Mouse (Mus musculus) ES-CJ7 (cell line): Measurements from ENCODE around the gene Myo1b.
"Not testable (repeated sequence)": the region's sequence is repeated elsewhere in the genome, so short reads cannot be mapped to it uniquely, and the experiment has no call there.

Source experiments
- DNase-seq: peaks from one replicate; pipeline ENCODE4 v3.0.0; 2011; ENCODE audit warnings: low read depth, low spot score

Gene Myo1b

DNA sequence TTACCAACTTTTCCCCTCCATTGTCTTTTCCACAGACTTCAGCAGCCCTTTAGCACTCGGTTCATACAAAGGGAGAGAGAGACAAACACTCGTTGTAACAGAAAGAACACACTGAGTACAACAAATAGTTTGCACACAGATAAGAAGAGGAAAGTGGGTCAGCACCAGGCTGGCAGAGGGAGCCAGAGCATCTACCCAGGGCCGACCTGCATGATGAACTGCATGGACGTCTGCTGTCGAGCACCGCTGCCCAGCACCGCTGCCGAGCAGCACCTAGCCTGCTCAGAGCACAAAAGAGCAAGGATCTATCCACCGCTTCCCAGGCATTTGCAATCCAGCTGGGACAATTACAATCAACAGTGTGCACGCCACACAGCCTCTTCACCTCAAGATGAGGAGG lies 19.9 kb downstream of the Myo1b start:
- no peak for DNase-seq

DNA sequence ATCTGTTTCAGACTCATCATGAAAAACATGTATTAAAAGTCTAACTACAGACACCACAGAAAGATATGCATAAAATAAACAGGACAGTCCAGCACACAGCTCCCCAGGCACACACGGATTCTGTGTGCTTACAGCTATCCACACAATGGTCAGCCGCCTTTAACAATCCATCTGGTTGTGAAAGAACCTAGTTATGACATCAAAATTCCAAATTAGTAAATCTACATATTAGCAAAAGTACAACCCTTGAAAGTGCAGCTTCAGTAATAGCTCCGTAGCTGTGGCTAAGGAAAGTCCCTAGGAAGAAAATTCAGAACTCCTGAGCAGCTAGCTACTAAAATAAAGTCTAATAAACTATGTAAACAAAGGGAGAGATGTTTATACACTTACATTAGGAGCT lies 21.1 kb downstream of the Myo1b start:
- DNase-seq: no peak

DNA sequence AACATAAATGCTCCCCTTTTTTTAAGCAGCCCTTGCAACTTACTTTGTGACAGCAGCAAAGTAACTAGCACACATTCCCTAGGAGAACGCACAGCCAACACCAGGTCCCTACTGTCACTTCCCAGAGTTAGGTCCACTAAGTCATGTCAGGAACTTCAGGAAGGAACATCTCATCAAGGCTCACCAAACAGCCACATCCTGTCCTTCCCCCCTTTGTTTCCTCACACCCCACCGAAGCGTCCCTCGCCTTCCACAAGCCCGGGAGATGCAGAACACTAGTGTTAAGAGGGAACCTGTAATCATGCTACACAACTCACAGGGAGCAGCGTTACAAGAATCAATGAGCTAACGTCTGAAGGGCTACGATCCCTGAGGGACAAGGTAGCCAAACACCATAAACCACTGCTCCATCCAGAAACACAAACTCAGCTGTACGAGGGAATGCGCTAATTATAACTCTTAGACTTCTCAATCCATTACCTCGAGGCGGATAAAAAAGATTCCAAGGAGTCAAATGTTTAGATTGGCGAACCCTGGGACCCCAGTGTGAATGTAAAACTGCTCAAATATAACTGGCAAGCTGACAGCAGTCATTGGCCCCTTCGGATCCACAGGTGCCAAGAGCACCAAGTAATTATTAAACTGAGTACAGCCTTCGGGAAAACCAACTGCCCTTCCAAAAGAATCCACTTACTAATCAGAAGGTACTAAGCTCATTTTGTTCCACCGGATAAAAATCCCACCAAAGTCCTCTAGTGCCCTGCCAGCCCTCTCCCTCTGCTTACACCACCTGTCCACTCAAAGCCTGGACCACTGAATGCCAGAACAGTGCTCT lies 22.1 kb downstream of the Myo1b start:
- DNase-seq: no peak

DNA sequence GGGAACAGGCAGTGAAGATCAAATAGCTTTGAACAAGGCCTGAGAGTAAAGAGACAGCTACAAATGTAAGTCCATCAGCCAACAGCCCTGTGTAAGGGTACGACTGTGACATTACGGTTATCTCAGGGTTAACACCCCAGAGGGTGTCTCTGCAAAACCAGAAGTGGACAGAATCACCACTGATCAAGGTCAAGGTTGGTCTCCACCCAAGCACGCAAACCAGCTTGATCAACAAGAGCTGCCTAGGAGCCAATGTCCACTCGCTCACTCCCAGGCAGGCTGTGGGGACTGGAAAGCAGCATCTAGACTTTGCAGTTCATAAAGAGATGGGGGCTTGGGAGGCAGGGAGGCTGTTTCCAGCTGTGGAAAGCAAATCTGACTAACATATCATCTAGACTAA lies 23.9 kb downstream of the Myo1b start:
- DNase-seq: no peak

DNA sequence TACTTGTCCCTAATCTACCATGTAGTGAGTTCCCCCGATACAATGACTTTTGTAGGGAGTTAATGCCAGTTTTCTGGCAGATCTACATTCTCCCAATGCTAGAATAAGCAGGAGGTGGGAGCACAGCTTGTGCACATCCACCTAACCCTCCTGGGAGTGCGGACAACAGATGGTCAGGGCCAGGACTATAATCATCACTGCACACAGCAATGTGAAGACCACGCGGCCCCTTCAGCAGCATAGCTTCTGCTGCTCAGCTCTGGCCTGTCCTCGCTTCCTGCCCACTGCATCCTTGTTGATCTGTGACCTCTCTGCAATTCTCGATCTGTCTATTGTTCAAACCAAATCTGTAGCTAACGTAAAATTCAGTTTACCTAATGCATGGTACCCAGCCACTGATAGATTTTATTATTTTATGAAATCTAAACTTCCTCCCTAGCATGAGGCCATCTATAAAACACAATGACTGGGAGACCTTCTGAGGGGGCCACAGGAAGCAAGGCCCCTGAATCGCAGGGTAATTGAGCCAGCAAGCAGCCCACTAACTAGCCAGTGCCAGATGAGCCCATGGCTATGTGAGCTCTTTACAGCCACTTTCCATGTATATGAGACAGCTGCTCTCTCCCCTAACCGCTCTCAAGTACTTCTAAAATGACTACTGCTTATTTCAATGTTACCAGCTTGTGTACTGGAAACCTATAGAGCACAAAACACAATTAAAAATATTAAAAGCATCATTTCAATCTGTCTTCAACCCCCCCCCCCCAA lies 27.6 kb downstream of the Myo1b start:
- no peak for DNase-seq

DNA sequence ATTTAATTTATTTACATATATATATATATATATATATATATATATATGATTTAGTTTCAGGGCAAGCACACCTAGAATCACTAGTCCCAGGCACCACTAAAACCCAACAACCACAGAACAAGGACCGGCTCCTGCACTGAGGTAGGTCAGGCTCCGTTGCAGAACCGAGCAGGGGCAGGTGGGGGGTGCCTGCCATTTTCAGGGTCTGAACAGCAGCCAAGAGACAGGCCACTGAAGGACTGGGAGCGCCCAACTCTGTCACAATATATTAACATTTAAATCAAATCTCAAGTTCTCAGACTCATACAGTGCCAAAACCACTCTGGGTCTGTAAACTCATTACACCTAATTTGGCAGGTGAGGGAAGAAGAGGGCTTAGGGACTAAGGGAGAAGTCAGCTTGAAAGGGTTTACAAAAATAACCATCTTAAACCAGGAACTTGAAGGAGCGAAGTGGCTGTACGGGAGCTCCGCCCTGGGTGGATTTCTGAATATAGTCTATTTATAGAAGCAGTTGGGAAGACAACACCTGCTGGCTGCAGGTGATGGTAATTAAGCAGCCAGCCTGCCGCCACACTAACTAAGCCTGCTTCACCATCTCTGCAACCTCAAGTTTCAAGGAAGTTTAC lies 30.4 kb downstream of the Myo1b start:
- no peak for DNase-seq

DNA sequence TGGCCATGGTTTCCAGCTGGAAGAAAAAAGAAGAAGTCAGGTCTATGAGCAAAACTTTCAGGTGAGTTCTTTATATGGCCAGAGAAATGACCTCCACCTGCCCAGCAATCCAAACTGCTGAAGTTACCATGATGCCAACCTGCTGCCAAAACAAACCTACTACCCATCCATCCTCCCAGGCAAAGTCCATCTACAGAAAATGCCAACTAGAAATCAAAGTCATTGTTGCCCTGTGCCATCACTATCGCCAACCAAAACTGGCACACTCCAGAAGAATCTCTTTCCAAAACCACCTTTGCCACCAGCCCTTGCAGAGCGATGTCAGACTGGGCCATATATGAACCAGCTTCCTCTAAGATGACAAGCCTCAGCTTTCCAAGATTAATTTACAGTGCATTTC lies 32.7 kb downstream of the Myo1b start:
- DNase-seq: no peak

DNA sequence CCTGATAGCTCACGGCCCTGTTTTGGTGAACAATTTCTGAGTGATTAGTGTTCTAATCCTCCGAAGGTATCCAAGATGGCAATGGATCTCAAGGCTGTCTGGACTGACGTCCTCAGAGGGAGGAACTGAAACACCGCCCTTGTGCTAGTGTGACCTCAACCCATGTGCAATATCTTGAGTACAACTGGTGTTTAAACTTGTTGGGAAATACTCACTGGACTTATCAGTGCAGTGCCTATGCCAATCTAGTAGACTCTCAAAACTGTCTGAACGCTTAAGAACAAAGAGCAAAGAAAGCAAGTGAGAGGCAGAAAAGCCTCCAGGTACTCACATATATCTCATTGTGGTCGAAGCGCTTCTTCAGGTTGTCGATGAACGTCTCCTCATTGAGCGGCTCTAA lies 33.1 kb downstream of the Myo1b start:
- DNase-seq: no peak

DNA sequence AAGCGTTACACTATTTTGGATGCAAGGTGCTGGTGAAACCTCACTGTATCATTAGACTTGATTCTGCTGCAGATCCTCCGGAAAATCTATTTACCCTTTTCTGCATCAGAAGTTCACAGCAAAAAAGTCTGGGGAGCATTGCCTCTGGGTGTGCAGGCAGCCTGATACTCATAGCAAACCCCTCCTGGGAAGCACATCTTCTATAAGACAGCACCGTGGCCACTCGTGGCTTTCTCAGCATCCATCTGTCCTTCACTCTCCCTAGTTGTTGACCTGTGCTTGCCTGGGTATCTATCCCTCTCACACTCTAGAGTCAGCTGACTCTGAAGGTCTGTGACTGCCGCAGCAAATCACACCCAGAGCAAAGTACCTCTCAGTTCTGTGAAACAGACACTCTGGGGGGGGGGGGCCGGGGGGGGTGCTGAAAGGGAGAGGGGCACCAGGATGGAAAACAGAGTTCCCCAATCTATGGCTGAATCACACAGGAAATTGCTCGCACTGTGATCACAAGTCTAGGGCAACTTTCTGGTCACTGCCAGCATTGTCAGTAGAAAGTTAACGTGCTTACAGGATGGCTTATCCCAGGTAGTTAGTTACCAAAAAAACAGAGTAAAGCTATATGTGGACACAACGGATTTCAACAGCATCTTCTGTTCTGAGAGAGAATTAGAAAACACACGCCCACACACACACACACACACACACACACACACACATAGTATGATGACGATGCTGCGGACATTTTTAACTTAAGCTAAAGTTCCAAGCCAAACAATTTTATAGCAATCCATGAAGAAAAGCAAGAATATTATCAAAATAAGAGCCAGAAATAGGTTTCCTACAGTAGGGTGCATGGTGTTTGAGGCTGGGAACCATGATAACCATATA lies 35.7 kb downstream of the Myo1b start:
- no peak for DNase-seq

DNA sequence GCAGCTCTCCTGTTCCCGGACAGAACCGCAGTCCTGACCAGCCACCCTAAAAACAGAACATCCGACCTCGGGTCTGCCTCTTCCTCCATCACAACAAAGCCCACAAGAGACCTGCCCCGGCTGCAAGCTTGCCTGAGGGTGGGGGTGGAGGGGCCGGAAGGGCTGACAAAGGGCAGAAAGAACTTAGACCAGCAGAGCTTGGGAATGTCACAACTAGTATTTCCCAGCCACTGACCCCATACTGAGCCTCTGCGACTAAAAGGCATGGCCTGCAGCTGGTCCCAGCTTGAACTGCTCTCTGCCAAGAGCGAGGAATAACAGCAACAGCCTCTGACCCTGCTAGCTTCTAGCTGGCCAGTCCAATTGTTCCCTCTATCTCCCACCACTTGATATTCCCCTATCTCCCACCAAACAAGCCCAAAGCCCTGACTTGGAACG lies 36.5 kb downstream of the Myo1b start:
- DNase-seq: peak; percentile 80

DNA sequence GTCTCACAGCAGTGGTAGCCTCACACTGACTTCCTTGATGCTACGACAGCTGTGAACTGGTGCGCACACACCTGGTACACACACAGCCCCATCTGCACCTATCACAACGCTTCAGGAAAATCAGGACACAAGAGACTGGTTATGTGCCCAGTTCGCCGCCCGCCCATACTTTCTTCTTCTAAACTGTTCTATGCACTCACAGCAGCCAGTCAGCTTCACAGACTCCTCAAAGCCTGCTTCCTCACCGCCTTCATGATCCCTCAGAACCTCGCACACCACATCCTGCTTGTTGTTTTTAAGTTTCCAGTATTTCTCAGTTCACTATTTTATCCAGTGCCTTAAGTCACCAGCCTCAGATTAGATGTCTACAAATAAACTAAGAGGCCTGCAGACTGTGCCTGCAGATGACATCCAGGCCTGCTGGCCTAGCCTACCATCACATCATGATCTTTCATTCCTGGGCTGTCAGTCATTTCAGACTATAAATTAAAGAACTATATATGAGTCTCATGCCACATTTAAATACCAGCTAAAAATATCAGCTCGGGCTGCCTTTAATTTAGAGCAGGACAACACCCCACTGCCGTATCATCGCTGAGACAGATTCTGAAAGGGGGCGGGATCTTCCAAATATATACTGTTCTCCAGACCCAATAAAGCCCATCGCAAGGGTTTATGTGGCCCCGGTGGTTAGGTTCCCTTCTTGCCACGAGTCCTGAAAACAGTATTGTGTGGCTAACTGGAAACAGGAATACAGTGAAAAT lies 40.2 kb downstream of the Myo1b start:
- no peak for DNase-seq

DNA sequence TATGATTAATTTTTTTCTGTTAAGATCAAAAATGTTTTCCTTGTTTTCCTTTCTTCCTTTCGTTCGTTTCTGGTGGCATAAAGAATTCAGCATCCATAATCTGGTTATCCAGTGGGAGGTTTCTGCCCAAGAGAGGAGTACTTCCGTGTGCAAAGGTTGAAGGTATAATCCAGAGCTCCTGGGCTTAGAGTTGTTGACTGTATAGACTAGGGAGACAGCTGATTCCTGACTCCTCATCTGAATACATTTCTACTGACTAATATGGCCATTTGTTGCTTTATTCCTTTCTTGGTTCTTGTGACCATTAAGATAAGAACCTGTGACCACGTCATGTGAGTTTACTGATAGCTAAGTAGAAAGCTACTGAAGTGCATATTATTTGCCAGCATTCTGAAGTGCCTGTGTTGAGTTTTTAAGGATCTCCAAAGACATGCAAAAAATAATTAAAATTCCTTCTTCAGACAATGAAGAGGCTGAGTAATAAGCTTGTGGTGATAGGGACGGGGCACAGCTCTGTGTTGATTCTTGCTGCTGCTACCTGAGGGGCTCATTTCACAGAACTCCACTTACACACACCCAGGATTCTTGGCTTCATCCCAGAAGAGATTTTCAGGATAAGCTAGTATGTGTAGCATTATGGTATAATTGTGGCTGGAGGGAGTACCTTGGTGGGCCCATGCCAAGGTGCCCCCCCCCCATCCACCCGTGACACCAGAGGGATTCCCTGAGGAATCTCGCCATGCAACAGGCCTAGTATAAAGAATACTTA lies 43.2 kb downstream of the Myo1b start:
- no peak for DNase-seq

DNA sequence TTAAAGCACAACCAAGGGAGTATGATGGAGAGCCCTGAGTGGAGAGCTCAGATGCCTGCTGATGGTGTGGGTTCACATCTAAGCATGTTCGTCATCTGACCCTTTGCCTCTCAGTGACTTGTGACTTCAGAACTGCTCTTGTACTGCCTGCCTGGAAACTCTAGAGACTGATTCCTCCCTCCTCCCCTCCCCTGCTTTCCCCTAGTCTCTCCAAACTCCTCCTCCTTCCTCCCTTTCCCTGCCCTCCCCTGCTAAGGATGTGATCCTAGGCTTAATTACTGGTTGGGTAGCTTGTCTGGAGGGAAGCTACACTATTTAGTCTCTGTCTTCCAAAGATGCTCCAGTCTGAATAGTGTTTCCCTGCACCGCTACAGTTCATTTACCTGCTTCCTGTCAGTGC lies 44.6 kb downstream of the Myo1b start:
- DNase-seq: not testable (repeated sequence)

DNA sequence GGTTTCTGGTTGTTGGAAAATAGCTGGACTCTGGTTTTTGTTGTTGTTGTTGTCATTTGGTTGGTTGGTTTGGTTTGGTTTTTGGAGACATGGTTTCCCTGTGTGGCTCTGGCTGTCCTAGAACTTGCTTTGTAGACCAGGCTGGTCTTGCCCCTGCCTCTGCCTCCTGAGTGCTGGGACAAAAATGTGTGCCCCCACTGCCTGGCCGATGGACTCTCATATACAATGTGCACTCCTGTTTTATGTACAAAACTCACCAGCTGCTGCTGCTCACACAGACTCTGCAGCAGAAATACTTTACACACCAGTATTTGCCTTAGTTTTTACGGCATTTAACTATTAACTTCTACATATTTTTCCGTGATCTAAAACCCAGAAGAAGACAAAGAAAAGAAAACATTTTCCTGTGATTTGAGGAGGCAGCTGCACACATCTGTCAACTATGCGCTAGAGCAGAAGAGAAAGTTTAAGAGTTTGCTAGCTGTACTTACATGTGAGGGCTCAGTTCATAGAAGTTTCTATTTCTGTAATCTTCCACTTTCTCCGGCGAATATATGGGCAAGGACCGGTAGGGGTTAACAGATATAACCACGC lies 52.9 kb downstream of the Myo1b start:
- DNase-seq: no peak

DNA sequence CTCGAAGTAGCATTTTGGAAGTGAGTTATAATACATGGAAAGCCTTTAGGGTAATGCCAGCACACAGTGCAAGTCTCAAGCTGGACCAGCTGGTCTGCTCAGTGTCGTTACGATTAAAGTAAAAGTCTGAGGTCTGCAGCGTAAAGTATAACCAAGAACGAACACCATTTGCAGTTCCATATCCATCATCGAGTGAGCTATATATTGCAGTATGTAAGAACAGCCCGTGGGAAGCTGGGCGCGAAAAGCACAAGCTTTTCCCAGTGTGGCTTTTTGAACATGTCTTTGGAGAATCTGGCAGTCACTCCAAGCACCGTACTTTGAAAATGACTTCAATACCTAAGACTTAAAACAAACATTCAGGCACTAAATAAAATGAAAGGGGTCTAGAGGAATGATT lies 55.0 kb downstream of the Myo1b start:
- DNase-seq: no peak

DNA sequence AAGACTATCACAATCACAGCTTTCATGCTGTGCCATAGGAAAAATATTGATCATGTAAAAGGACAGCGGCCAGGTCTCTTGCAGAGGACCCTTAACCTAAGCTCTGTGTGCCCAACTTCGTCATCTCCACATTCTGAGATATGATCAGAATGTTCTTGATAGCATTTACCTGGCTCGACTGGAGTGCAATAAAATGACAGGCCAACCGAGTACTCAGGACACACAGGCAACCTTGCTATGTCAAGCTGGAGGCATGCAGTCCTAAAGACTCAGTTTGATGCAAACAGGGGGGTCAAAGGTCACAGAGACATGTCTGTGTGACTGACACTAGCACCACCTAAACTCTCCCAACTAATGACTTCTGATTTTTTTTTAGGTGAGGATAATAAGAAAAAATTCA lies 58.9 kb downstream of the Myo1b start:
- DNase-seq: no peak

DNA sequence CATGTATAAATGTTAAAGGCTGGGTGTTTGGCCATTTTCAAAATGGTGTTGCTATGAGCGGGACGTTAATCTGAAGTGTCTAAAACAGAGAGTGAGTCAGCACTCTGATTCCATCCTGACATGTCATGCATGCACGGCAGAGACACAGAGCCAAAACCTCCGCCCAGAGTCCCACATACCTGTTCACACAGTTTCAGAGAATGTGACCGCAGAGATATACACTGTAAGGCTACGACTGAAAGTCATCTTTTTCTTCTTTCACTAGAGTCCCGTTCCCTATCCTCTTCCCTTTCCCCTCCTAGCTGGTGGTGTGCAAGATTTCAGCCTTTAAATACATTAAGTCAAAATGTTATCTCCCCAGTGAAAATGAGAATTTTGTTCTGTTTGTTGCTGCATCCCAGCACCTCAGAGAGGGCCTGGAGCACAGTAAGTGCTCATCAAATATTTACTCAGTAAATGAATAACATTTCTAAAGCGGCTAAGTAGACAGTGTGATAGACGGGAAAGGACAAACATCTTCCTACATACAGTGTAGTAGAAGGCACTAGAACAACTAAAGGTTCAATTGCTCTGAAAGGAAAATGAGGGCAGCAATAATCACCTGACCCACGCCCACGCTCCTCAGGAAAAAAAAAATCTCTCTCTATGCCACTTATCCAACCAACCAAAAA lies 59.5 kb downstream of the Myo1b start:
- DNase-seq: no peak

DNA sequence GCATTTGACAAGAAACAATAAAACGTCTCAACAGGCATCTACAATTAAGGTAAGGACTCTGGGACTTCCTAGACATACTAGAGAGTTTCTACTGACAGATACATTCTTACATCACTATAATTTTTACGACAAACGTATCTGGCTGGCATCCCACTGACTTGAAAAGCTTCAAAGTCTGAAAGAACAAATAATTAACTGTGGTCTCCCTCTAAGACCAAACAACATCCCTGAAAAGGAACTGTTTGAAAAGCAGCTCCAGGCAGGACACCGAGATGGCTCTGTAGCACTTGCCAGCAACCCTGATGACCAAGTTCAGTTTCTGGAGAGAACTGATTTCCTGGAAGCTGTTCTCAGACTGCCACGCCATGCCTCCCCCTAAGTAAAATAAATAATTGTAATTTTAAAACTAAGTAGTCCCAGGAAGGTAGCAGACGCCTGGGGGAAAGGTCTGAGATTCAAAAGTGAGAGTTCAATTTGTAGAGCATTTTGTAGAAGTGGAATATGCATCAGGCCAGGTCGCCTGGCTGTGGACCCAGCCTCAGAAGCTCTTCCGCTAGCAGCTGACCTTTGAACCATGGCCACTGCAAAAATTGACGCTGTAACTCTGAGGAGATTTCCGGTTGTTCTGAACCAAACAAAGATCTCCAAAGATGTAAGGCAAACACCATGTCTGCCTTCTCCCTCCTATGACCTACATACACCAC lies 60.2 kb downstream of the Myo1b start:
- DNase-seq: no peak
